Mouse (Mus musculus) forebrain, embryonic 10.5 days (tissue): Measurements from ENCODE around the gene Sipa1l3. TPM values are rescaled to one million over a fixed set of nuclear protein-coding genes. Genes with fewer than 3 reads are reported as not detected.

Source experiments
- DNase-seq: peaks from one replicate; pipeline ENCODE4 v3.0.0-alpha.2; 2017; ENCODE audit warnings: low spot score; ENCODE audit errors: extremely low spot score
- H3K27ac ChIP-seq: fragments of 300-500 bp; sonication (generic); 2 replicates; pipeline ENCODE4 v1.5.1; 2016; ENCODE audit warnings: mild to moderate bottlenecking
- H3K27me3 ChIP-seq: fragments of 300-500 bp; sonication (generic); 2 replicates; pipeline ENCODE4 v1.6.1; 2016; ENCODE audit warnings: mild to moderate bottlenecking; ENCODE audit not compliant: poor library complexity, severe bottlenecking
- H3K36me3 ChIP-seq: fragments of 300-500 bp; sonication (generic); replicated peaks from 2 replicates; pipeline ENCODE4 v1.6.1; 2016; ENCODE audit warnings: mild to moderate bottlenecking, moderate library complexity
- H3K4me1 ChIP-seq: fragments of 300-500 bp; sonication (generic); 2 replicates; pipeline ENCODE4 v1.6.1; 2016
- H3K4me3 ChIP-seq: fragments of 300-500 bp; sonication (generic); 2 replicates; pipeline ENCODE4 v1.5.1; 2016; ENCODE audit warnings: mild to moderate bottlenecking, moderate library complexity
- H3K9me3 ChIP-seq: fragments of 300-500 bp; sonication (generic); 2 replicates; pipeline ENCODE4 v1.6.1; 2016; ENCODE audit warnings: mild to moderate bottlenecking, moderate library complexity
- WGBS: fragments of 180-500 bp; shearing (Covaris S2); methylation state at CpG from one replicate; pipeline ENCODE4 v1.1.7; 2016; 5-methylcytosine and 5-hydroxymethylcytosine counted together
- polyA plus RNA-seq: library from polyadenylated mRNA; unstranded; fragments of >200 nt; fragmentation: Nextera tagmentation; extraction: Ambion mirVana; gene quantifications from 2 replicates; pipeline ENCODE4 v1.2.1, GENCODE M21; 2016

Sipa1l3 gene
- polyA plus RNA-seq, 1 experiment from 2014 or later, result 12.4 TPM

GRCm38 (mm10) chr7:29293131-29294065 is 225.0 kb downstream of the Sipa1l3 start:
- no peaks in the 10 kb centered on the region for H3K36me3 ChIP-seq
- no peak for DNase-seq
- no peaks in the 10 kb centered on the region for H3K9me3 ChIP-seq
- H3K27me3 ChIP-seq, result peaks cover 49% of the 10 kb centered on the region
- 29% methylated on average over 19 of the region's 19 CpGs for WGBS
- peak overlapping the region; percentile 12; the same call in 1 of the 2 replicates for H3K4me3 ChIP-seq
- peak overlapping the region; percentile 84 for H3K27ac ChIP-seq
- peaks cover 54% of the 10 kb centered on the region for H3K4me1 ChIP-seq

GRCm38 (mm10) chr7:29292458-29293098 is 225.9 kb downstream of the Sipa1l3 start:
- peak overlapping the region; percentile 84 for H3K27ac ChIP-seq
- no peaks in the 10 kb centered on the region for H3K36me3 ChIP-seq
- H3K9me3 ChIP-seq, result no peaks in the 10 kb centered on the region
- H3K4me3 ChIP-seq, result peak overlapping the region; percentile 31
- H3K27me3 ChIP-seq, result peaks cover 58% of the 10 kb centered on the region
- WGBS, result 29% methylated on average over 8 of the region's 8 CpGs
- peaks cover 54% of the 10 kb centered on the region for H3K4me1 ChIP-seq
- no peak for DNase-seq

GRCm38 (mm10) chr7:29291616-29292457 is 226.6 kb downstream of the Sipa1l3 start:
- peak overlapping the region; percentile 84 for H3K27ac ChIP-seq
- peak; percentile 35 for DNase-seq
- peaks cover 54% of the 10 kb centered on the region for H3K4me1 ChIP-seq
- H3K27me3 ChIP-seq, result peaks cover 65% of the 10 kb centered on the region
- 27% methylated on average over 7 of the region's 7 CpGs for WGBS
- H3K4me3 ChIP-seq, result peak overlapping the region; percentile 31
- H3K9me3 ChIP-seq, result no peaks in the 10 kb centered on the region
- H3K36me3 ChIP-seq, result no peaks in the 10 kb centered on the region

- no peak for DNase-seq
- peak overlapping the region; percentile 11; the same call in 1 of the 2 replicates for H3K4me3 ChIP-seq
- peaks cover 65% of the 10 kb centered on the region for H3K27me3 ChIP-seq
- peak overlapping the region; percentile 84 for H3K27ac ChIP-seq
- no peaks in the 10 kb centered on the region for H3K9me3 ChIP-seq
- H3K36me3 ChIP-seq, result no peaks in the 10 kb centered on the region
- WGBS, result 46% methylated on average over 11 of the region's 11 CpGs
- peaks cover 54% of the 10 kb centered on the region for H3K4me1 ChIP-seq
Measured at GRCm38 (mm10) chr7:29290691-29291485, 227.6 kb downstream of the Sipa1l3 start.

GRCm38 (mm10) chr7:29289856-29290255 is 228.6 kb downstream of the Sipa1l3 start:
- Histone ChIP-seq H3K9me3 (no peaks in the 10 kb centered on the region), H3K27ac (no peak overlapping the region), H3K4me3 (peak overlapping the region; percentile 62), H3K4me1 (peaks cover 54% of the 10 kb centered on the region), H3K36me3 (no peaks in the 10 kb centered on the region), H3K27me3 (peaks cover 73% of the 10 kb centered on the region)
- whole genome bisulfite sequencing, result 85% methylated on average over 6 of the region's 6 CpGs
- DNase-seq, result no peak

GRCm38 (mm10) chr7:29288942-29289638 is 229.4 kb downstream of the Sipa1l3 start, which contains the start of gene Ppp1r14a:
TSS of gene Ppp1r14a (plus strand) at chr7:29289308.
- Histone ChIP-seq H3K4me3 (peak within 1 kb of the TSS; percentile 62), H3K4me1 (peaks cover 52% of the 10 kb centered on the region), H3K9me3 (no peaks in the 10 kb centered on the region), H3K27ac (peak within 1 kb of the TSS; percentile 84), H3K36me3 (no peaks in the 10 kb centered on the region), H3K27me3 (peaks cover 78% of the 10 kb centered on the region)
- DNase-seq, result peak; percentile 79
- WGBS, result under 1% methylated on average over 59 of the region's 59 CpGs

GRCm38 (mm10) chr7:29288079-29288478 is 230.4 kb downstream of the Sipa1l3 start:
- H3K4me1 ChIP-seq, result peaks cover 42% of the 10 kb centered on the region
- no peaks in the 10 kb centered on the region for H3K36me3 ChIP-seq
- H3K27me3 ChIP-seq, result peaks cover 75% of the 10 kb centered on the region
- DNase-seq, result no peak
- no peak overlapping the region for H3K4me3 ChIP-seq
- WGBS, result 90% methylated on average over 2 of the region's 2 CpGs
- H3K9me3 ChIP-seq, result no peaks in the 10 kb centered on the region
- no peak overlapping the region for H3K27ac ChIP-seq

- H3K27me3 ChIP-seq, result peaks cover 75% of the 10 kb centered on the region
Measured at GRCm38 (mm10) chr7:29287481-29287880, 231.0 kb downstream of the Sipa1l3 start.

GRCm38 (mm10) chr7:29284523-29284922 is 233.9 kb downstream of the Sipa1l3 start:
- WGBS, result 94% methylated on average over 6 of the region's 6 CpGs
- H3K36me3 ChIP-seq, result no peaks in the 10 kb centered on the region
- DNase-seq, result no peak
- peaks cover 82% of the 10 kb centered on the region for H3K27me3 ChIP-seq
- H3K27ac ChIP-seq, result no peak overlapping the region
- no peaks in the 10 kb centered on the region for H3K9me3 ChIP-seq
- no peak overlapping the region for H3K4me3 ChIP-seq
- peaks cover 33% of the 10 kb centered on the region for H3K4me1 ChIP-seq

More at GRCm38 (mm10) chr7:29287481-29287880, 231.0 kb downstream of the Sipa1l3 start:
- 91% methylated on average over 7 of the region's 7 CpGs for WGBS
- Histone ChIP-seq H3K27ac (no peak overlapping the region), H3K4me1 (peaks cover 36% of the 10 kb centered on the region), H3K36me3 (no peaks in the 10 kb centered on the region), H3K4me3 (no peak overlapping the region), H3K9me3 (no peaks in the 10 kb centered on the region)
- no peak for DNase-seq

- no peak for DNase-seq
- Histone ChIP-seq H3K9me3 (no peaks in the 10 kb centered on the region), H3K36me3 (no peaks in the 10 kb centered on the region), H3K27me3 (peaks cover 82% of the 10 kb centered on the region), H3K27ac (no peak overlapping the region), H3K4me3 (no peak overlapping the region), H3K4me1 (peaks cover 27% of the 10 kb centered on the region)
- 90% methylated on average over 4 of the region's 4 CpGs for WGBS
Measured at GRCm38 (mm10) chr7:29283876-29284275, 234.6 kb downstream of the Sipa1l3 start.

GRCm38 (mm10) chr7:29282074-29282554 is 236.3 kb downstream of the Sipa1l3 start:
- Histone ChIP-seq H3K4me3 (peak overlapping the region; percentile 73), H3K27ac (peak overlapping the region; percentile 84), H3K4me1 (peaks cover 23% of the 10 kb centered on the region), H3K36me3 (no peaks in the 10 kb centered on the region), H3K27me3 (peaks cover 65% of the 10 kb centered on the region), H3K9me3 (no peaks in the 10 kb centered on the region)
- no peak for DNase-seq
- WGBS, result 11% methylated on average over 21 of the region's 21 CpGs
